Comparison of ENCODE assay signal across 8 mouse cellular contexts in genomic region chr7:3616389-3617241, GRCm38 (mm10). TPM values are rescaled to one million over a fixed set of nuclear protein-coding genes. Genes with fewer than 3 reads are reported as not detected.
A peak's percentile ranks its signal among the peaks of the same experiment; 100 is the strongest.
DNase-seq lines count a peak whose midpoint lies in the region; ATAC-seq and TF ChIP-seq lines count a peak whose summit lies in the region.

No protein-coding gene starts in this region.

- H3K36me3 ChIP-seq in neural tube, embryonic 11.5 days (ENCODE audit: control insufficient read depth, insufficient read depth, low read length): peaks cover 10% of the 10 kb centered on the region
- peaks cover 26% of the 10 kb centered on the region for H3K36me3 ChIP-seq in hindbrain, embryonic 13.5 days
- peaks cover 27% of the 10 kb centered on the region for H3K36me3 ChIP-seq in midbrain, embryonic 10.5 days

- no peaks in the 10 kb centered on the region for H3K27me3 ChIP-seq in neural tube, embryonic 11.5 days (ENCODE audit: control insufficient read depth, insufficient read depth, low read length)
- no peaks in the 10 kb centered on the region for H3K27me3 ChIP-seq in hindbrain, embryonic 13.5 days
- no peaks in the 10 kb centered on the region for H3K27me3 ChIP-seq in midbrain, embryonic 10.5 days (ENCODE audit: low read depth, poor library complexity, severe bottlenecking)

- peak overlapping the region; percentile 73; the same call in 1 of the 2 replicates for H3K4me2 ChIP-seq in neural tube, embryonic 11.5 days (ENCODE audit: low read depth)
- H3K4me2 ChIP-seq in hindbrain, embryonic 13.5 days: peak overlapping the region; percentile 92; the same call in 1 of the 2 replicates

- peak overlapping the region; percentile 92 for H3K27ac ChIP-seq in gastrocnemius, adult 2 months
- no peak overlapping the region for H3K27ac ChIP-seq in neural tube, embryonic 11.5 days (ENCODE audit: low read depth, low read length)
- H3K27ac ChIP-seq in hindbrain, embryonic 13.5 days: no peak overlapping the region
- H3K27ac ChIP-seq in midbrain, embryonic 10.5 days (replicated peaks): no peak overlapping the region

- intact Hi-C loops in gastrocnemius, adult 2 months (cut with DNase I): loop anchor here (5.0 to 10.0 kb wide), 2 partner anchors 284 to 518 kb away; partner anchors contain the start of genes Cacng7 and Leng8
- intact Hi-C loops in gastrocnemius, postnatal 36 days (cut with DNase I): loop anchor here (1.0 kb wide), 1 partner anchor 13 kb away; the partner anchor contains the start of genes Prpf31 and Tfpt

- TF ChIP-seq CTCF in gastrocnemius, adult 2 months (IDR thresholded peaks at IDR 0.05): peak; percentile 56

- H3K4me1 ChIP-seq in neural tube, embryonic 11.5 days (ENCODE audit: control insufficient read depth, insufficient read depth, low read length): peaks cover 6% of the 10 kb centered on the region; the same call in 1 of the 2 replicates
- H3K4me1 ChIP-seq in hindbrain, embryonic 13.5 days (replicated peaks): peaks cover 18% of the 10 kb centered on the region
- H3K4me1 ChIP-seq in midbrain, embryonic 10.5 days: peaks cover 6% of the 10 kb centered on the region

- DNase-seq in gastrocnemius, adult 2 months: peak; percentile 33
- no peak for DNase-seq in gastrocnemius, postnatal 36 days
- DNase-seq in neural tube, embryonic 11.5 days (ENCODE audit: low spot score): no peak
- DNase-seq in neural tube, embryonic 10.5 days (ENCODE audit: extremely low spot score, low spot score): no peak
- DNase-seq in midbrain, embryonic 10.5 days (ENCODE audit: low spot score): no peak
- DNase-seq in adipocyte (ENCODE audit: low spot score): no peak
- no peak for DNase-seq in frontal cortex, postnatal 14 days (ENCODE audit: low spot score in 2 of 2)

- H3K4me3 ChIP-seq in gastrocnemius, adult 2 months: peak overlapping the region; percentile 83
- H3K4me3 ChIP-seq in neural tube, embryonic 11.5 days (ENCODE audit: low read depth, low read length): peak overlapping the region; percentile 66
- H3K4me3 ChIP-seq in hindbrain, embryonic 13.5 days: peak overlapping the region; percentile 72
- peak overlapping the region; percentile 87 for H3K4me3 ChIP-seq in midbrain, embryonic 10.5 days

- 41% methylated on average over 6 of the region's 6 CpGs for WGBS in neural tube, embryonic 11.5 days
- WGBS in hindbrain, embryonic 13.5 days: 43% methylated on average over 6 of the region's 6 CpGs
- 44% methylated on average over 6 of the region's 6 CpGs for WGBS in midbrain, embryonic 10.5 days

- no peaks in the 10 kb centered on the region for H3K9me3 ChIP-seq in neural tube, embryonic 11.5 days (ENCODE audit: control insufficient read depth, low read length)
- no peaks in the 10 kb centered on the region for H3K9me3 ChIP-seq in hindbrain, embryonic 13.5 days
- H3K9me3 ChIP-seq in midbrain, embryonic 10.5 days (replicated peaks): no peaks in the 10 kb centered on the region

- no peak overlapping the region for H3K9ac ChIP-seq in neural tube, embryonic 11.5 days (ENCODE audit: low read length)
- H3K9ac ChIP-seq in hindbrain, embryonic 13.5 days: no peak overlapping the region

- peak; percentile 35 for ATAC-seq in neural tube, embryonic 11.5 days (ENCODE audit: insufficient read depth, low FRiP score, low TSS enrichment)
- ATAC-seq in hindbrain, embryonic 13.5 days (ENCODE audit: low FRiP score): no peak; the same call in 1 of the 2 replicates

RNA-seq across cellular contexts. Expression of gene Ndufa3, which starts 0.6 kb away (rescaled TPM):
- 1,000 to 10,000 TPM in 1 of 2 experiments, 100 to 1,000 TPM in 1; 931 to 1,252 TPM for total RNA-seq in gastrocnemius, adult 2 months (2021)
- 100 to 1,000 TPM; 868 to 976 TPM for total RNA-seq in gastrocnemius, postnatal 36 days (2021)
- 417 and 419 TPM in 2 replicates for polyA plus RNA-seq in neural tube, embryonic 11.5 days (2014; fragmentation: Nextera tagmentation; extraction: Ambion mirVana)
- 481 and 487 TPM in 2 replicates for polyA plus RNA-seq in hindbrain, embryonic 13.5 days (2015; fragmentation: Nextera tagmentation; extraction: Ambion mirVana)
- 372 and 423 TPM in 2 replicates for polyA plus RNA-seq in midbrain, embryonic 10.5 days (2016; fragmentation: Nextera tagmentation; extraction: Ambion mirVana)

RNA-seq across cellular contexts. Expression of gene Oscar, which starts 0.7 kb away (rescaled TPM):
- not detected for total RNA-seq in gastrocnemius, adult 2 months (2021)
- total RNA-seq in gastrocnemius, postnatal 36 days (2021): not detected
- polyA plus RNA-seq in neural tube, embryonic 11.5 days (2014; fragmentation: Nextera tagmentation; extraction: Ambion mirVana): 0.25 TPM in 1 of 2 replicates, not detected in the other
- 0.35 and 0.39 TPM in 2 replicates for polyA plus RNA-seq in hindbrain, embryonic 13.5 days (2015; fragmentation: Nextera tagmentation; extraction: Ambion mirVana)
- polyA plus RNA-seq in midbrain, embryonic 10.5 days (2016; fragmentation: Nextera tagmentation; extraction: Ambion mirVana): not detected in 2 replicates

RNA-seq across cellular contexts. Expression of gene Tfpt, which starts 13.1 kb away (rescaled TPM):
- total RNA-seq in gastrocnemius, adult 2 months (2021): 10 to 100 TPM; 14.0 to 16.2 TPM
- 10 to 100 TPM; 12.8 to 17.0 TPM for total RNA-seq in gastrocnemius, postnatal 36 days (2021)
- 35.7 and 36.7 TPM in 2 replicates for polyA plus RNA-seq in neural tube, embryonic 11.5 days (2014; fragmentation: Nextera tagmentation; extraction: Ambion mirVana)
- polyA plus RNA-seq in hindbrain, embryonic 13.5 days (2015; fragmentation: Nextera tagmentation; extraction: Ambion mirVana): 32.9 and 37.4 TPM in 2 replicates
- polyA plus RNA-seq in midbrain, embryonic 10.5 days (2016; fragmentation: Nextera tagmentation; extraction: Ambion mirVana): 30.3 and 30.8 TPM in 2 replicates

RNA-seq across cellular contexts. Expression of gene Prpf31, which starts 13.2 kb away (rescaled TPM):
- total RNA-seq in gastrocnemius, adult 2 months (2021): 10 to 100 TPM; 20.8 to 22.1 TPM
- total RNA-seq in gastrocnemius, postnatal 36 days (2021): 10 to 100 TPM; 20.9 to 21.7 TPM
- polyA plus RNA-seq in neural tube, embryonic 11.5 days (2014; fragmentation: Nextera tagmentation; extraction: Ambion mirVana): 141 and 147 TPM in 2 replicates
- polyA plus RNA-seq in hindbrain, embryonic 13.5 days (2015; fragmentation: Nextera tagmentation; extraction: Ambion mirVana): 99.1 and 105 TPM in 2 replicates
- polyA plus RNA-seq in midbrain, embryonic 10.5 days (2016; fragmentation: Nextera tagmentation; extraction: Ambion mirVana): 174 and 180 TPM in 2 replicates

RNA-seq across cellular contexts. Expression of gene Cnot3, which starts 28.5 kb away (rescaled TPM):
- total RNA-seq in gastrocnemius, adult 2 months (2021): 10 to 100 TPM; 16.0 to 20.2 TPM
- total RNA-seq in gastrocnemius, postnatal 36 days (2021): 10 to 100 TPM; 13.3 to 19.8 TPM
- 74.7 and 75.4 TPM in 2 replicates for polyA plus RNA-seq in neural tube, embryonic 11.5 days (2014; fragmentation: Nextera tagmentation; extraction: Ambion mirVana)
- polyA plus RNA-seq in hindbrain, embryonic 13.5 days (2015; fragmentation: Nextera tagmentation; extraction: Ambion mirVana): 47.1 and 49.9 TPM in 2 replicates
- 75.2 and 82.7 TPM in 2 replicates for polyA plus RNA-seq in midbrain, embryonic 10.5 days (2016; fragmentation: Nextera tagmentation; extraction: Ambion mirVana)
